Mouse (Mus musculus) ES-E14 (cell line): Measurements from ENCODE around the gene Mdk. TPM values are rescaled to one million over a fixed set of nuclear protein-coding genes. Genes with fewer than 3 reads are reported as not detected.

ENCODE experiments used
- DNase-seq: peaks from one replicate; pipeline ENCODE4 v3.0.0-alpha.2; 2013; ENCODE audit warnings: low read depth, low spot score
- H3K27ac ChIP-seq: 2 replicates; pipeline ENCODE4 v1.5.1; 2012; ENCODE audit warnings: low read depth, mild to moderate bottlenecking, low read length, moderate library complexity, mixed read lengths; ENCODE audit not compliant: poor library complexity, insufficient read depth, severe bottlenecking
- H3K36me3 ChIP-seq: 2 replicates; pipeline ENCODE4 v1.6.1; 2012; ENCODE audit warnings: mild to moderate bottlenecking, low read length, moderate library complexity, mixed read lengths; ENCODE audit not compliant: control insufficient read depth, poor library complexity, insufficient read depth, severe bottlenecking
- H3K4me1 ChIP-seq, 2 experiments: fragments of 150-350 bp in 1 of 2; sonication (generic) in 1 of 2; 2 replicates each; pipeline ENCODE4 v1.6.1; 2012; ENCODE audit warnings: low read length in 2 of 2, mild to moderate bottlenecking in 1 of 2, mixed read lengths in 1 of 2; ENCODE audit not compliant: control insufficient read depth in 2 of 2, insufficient read depth in 2 of 2, poor library complexity in 1 of 2
- H3K4me3 ChIP-seq, 2 experiments: fragments of 150-350 bp in 1 of 2; sonication (generic) in 1 of 2; 2 replicates each; pipeline ENCODE4 v1.5.1; 2012; ENCODE audit warnings: low read length in 2 of 2, low read depth in 1 of 2, mild to moderate bottlenecking in 1 of 2, mixed read lengths in 1 of 2; ENCODE audit not compliant: insufficient read depth in 1 of 2, poor library complexity in 1 of 2, severe bottlenecking in 1 of 2
- H3K9ac ChIP-seq: 2 replicates; pipeline ENCODE4 v1.6.1; 2012; ENCODE audit warnings: low read depth, mild to moderate bottlenecking, low read length, mixed read lengths; ENCODE audit not compliant: poor library complexity, insufficient read depth, severe bottlenecking
- H3K9me3 ChIP-seq: fragments of 150-350 bp; sonication (generic); 2 replicates; pipeline ENCODE4 v1.6.1; 2012; ENCODE audit warnings: low read depth, mild to moderate bottlenecking, low read length; ENCODE audit not compliant: control insufficient read depth, insufficient read depth
- CHD2 ChIP-seq: IDR thresholded peaks from 2 replicates; pipeline ENCODE4 v1.6.1; 2014; ENCODE audit warnings: mild to moderate bottlenecking, low read depth, low read length, inconsistent platforms
- HCFC1 ChIP-seq: IDR thresholded peaks from 2 replicates; pipeline ENCODE4 v1.6.1; 2012; ENCODE audit warnings: low read length, inconsistent platforms, borderline replicate concordance; ENCODE audit not compliant: insufficient read depth
- MAFK ChIP-seq: IDR thresholded peaks from 2 replicates; pipeline ENCODE4 v1.6.1; 2014; ENCODE audit warnings: mild to moderate bottlenecking, low read depth, low read length, inconsistent platforms; ENCODE audit not compliant: insufficient read depth
- ZC3H11A ChIP-seq: IDR thresholded peaks from 2 replicates; pipeline ENCODE4 v1.6.1; 2012; ENCODE audit warnings: low read depth, mild to moderate bottlenecking, inconsistent platforms, low read length, borderline replicate concordance
- ZNF384 ChIP-seq: IDR thresholded peaks from 2 replicates; pipeline ENCODE4 v1.6.1; 2012; ENCODE audit warnings: low read depth, low read length, inconsistent platforms
- in situ Hi-C, 2 experiments: fragments of 600-800 bp; cut with MboI; formaldehyde crosslinking; loops; one replicate each; pipeline ENCODE4 v1.15.1; 2025; ENCODE audit warnings: low sequenced_read_pairs in 2 of 2, inconsistent platforms in 1 of 2; ENCODE audit not compliant: unreplicated experiment in 2 of 2
- total RNA-seq: library from RNA; depleted of rRNA; stranded (reverse); fragments of 300-350 nt; gene quantifications from 2 replicates; pipeline ENCODE4 v1.2.3, GENCODE M21; 2012

Gene Mdk
- total RNA-seq, 1 experiment, result 345 TPM

DNA sequence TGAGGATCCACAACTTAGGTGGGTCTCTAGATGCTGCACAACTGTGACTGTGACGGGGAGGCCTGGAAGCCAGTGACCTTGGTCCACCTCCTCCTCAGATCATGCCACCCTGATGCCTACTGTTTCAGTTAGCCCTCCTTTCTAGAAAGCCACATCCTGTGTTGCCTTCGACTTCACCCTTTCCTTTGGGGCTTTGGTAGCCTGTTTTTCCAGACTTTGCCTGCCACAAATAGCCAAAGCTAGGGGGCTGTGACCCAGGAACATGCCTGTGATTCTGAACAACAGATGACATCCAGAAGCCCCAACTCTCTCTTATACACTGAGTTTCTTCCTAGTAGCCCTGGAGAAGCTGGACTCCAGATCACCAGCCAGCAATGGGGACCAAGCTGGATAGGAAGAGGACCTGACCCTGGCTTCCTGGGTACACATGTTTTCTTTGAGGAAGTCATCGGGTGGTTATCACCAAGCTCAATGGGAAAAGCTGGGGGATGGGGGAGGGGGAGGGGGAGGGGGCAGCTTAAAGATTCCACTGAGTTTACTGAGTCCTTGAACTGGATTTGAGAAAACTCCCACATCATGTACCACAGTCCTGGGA, 32.6 kb upstream of the Mdk start:
- in situ Hi-C loops, result loop anchor here in 1 of 2 experiments (10.0 kb wide), 1 partner anchor 470 kb away; the partner anchor contains the start of gene Cry2
- H3K27ac ChIP-seq, result no peak overlapping the region
- H3K9ac ChIP-seq, result no peak overlapping the region; the same call in 1 of the 2 replicates
- peaks cover 5% of the 10 kb centered on the region; the same call in 1 of the 2 replicates for H3K36me3 ChIP-seq
- no peaks in the 10 kb centered on the region for H3K9me3 ChIP-seq
- peaks cover 4 to 43% of the 10 kb centered on the region in 2 experiments; a peak in 3 of 4 replicates for H3K4me1 ChIP-seq
- DNase-seq, result no peak
- TF ChIP-seq ZC3H11A (no peak), MAFK (no peak), ZNF384 (no peak), CHD2 (no peak), HCFC1 (no peak)
- no peak overlapping the region for H3K4me3 ChIP-seq

DNA sequence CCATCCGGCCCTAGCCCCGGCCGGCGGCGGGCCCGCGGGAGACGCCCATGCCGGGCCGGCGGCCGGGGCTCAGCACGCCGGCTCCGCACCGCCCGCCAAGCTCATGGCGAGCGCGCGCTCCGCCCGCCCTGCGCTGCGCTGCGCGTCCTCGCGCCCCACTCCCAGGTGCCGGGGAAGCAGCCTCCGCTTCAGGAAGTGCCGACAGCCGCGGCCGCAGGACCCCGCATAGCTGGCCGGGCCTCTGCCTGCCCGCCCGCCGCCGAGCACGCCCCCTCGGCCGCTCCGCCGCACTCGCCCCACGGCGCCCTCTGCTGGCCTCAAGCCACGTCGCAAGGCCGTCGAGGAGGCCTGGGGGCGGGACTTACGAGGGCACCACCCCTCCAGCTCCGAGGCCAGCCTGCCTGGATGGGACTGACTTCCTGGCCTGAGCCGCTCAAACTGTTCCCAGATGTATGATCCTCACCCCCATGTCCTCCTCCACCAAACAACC, 31.4 kb upstream of the Mdk start:
- H3K36me3 ChIP-seq, result peaks cover 5% of the 10 kb centered on the region; the same call in 1 of the 2 replicates
- peak; percentile 75 for TF ChIP-seq HCFC1
- TF ChIP-seq ZNF384, result no peak
- in situ Hi-C loops, result loop anchor here in 1 of 2 experiments (10.0 kb wide), 1 partner anchor 471 kb away; the partner anchor contains the start of gene Cry2
- DNase-seq, result peak; percentile 69
- peak overlapping the region; percentile 78 for H3K9ac ChIP-seq
- peak overlapping the region; percentile 86; a peak in 3 of 4 replicates for H3K4me3 ChIP-seq
- peaks cover 6 to 51% of the 10 kb centered on the region in 2 experiments; a peak in 3 of 4 replicates for H3K4me1 ChIP-seq
- H3K9me3 ChIP-seq, result no peaks in the 10 kb centered on the region
- no peak overlapping the region for H3K27ac ChIP-seq

DNA sequence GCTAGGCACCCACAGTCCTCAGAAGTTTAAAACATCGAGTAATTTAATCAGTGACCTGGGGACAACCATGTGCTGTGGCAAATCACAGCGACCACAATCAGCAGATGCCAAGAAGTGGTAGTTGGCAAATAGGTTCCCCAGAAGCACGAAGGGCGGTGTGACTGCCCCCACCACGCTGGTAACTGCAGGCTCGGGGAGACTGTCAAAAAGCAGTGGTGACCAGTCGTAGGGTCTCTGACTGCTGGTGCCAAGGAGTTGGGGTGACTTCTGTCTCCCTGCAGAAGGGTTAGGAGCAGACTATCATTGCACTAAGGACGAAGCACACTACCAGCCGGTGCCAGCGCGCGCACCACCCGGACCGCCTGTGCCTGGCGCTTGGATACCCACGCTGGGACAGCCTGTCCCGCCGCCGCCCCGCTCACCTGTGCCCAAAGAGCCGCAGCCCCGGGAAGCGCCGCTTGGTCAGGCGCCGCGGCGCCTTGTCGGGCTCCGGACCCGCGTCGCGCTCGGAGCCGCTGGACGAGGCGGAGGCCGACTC, 30.8 kb upstream of the Mdk start:
- in situ Hi-C loops, result loop anchor here in 1 of 2 experiments (10.0 kb wide), 1 partner anchor 472 kb away; the partner anchor contains the start of gene Cry2
- Histone ChIP-seq H3K36me3 (peaks cover 5% of the 10 kb centered on the region; the same call in 1 of the 2 replicates), H3K4me3 (peak overlapping the region; percentile 86), H3K4me1 (peaks cover 6 to 46% of the 10 kb centered on the region in 2 experiments; a peak in 3 of 4 replicates), H3K9ac (peak overlapping the region; percentile 78), H3K9me3 (no peaks in the 10 kb centered on the region), H3K27ac (no peak overlapping the region)
- no peak for TF ChIP-seq MAFK
- TF ChIP-seq ZC3H11A, result no peak
- TF ChIP-seq ZNF384, result no peak
- no peak for TF ChIP-seq CHD2
- no peak for TF ChIP-seq HCFC1
- DNase-seq, result no peak

DNA sequence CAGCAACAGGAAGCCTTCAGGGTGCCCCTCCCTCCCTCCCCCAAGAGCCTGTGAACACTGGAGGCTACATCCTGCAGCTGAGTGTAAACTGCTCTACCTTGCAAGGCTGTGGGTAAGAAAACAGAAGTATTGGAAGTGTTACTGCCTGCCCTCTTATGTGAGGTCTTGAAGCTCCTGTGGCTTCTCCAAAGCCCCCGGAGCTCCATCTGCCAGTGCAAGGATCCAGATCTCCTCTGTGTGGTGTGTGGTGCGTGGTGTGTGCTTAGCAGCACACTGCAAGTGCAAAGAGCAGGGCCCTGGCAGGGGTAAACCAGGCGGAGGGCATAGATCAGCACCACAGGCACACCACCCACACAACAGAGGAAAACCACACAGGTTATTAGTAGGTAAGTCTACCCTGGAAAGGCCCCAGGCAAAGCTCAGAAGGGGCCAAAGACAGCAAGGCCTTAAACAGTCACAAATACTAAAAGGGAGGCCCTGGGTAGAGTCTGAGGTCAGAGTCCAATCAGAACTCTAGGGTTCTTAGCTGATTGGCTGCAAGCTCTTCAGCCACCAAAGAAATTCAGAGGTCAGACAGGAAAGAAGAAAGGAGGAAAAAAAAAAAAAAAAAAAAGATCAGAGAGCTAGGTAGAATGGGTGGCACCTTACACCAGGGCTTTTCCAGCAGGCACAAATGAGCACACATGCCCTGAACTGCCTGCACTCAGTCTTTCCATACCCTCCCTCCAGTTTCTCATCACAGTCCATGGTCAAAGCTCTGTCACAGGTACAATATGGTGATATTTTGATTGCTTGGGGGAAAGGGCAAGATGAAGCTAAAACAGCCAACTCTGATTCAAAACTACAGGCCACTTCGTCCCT, 30.0 kb upstream of the Mdk start:
- no peak for DNase-seq
- H3K9ac ChIP-seq, result peak overlapping the region; percentile 78; the same call in 1 of the 2 replicates
- peaks cover 6 to 46% of the 10 kb centered on the region in 2 experiments; a peak in 3 of 4 replicates for H3K4me1 ChIP-seq
- in situ Hi-C loops, result loop anchor here in 1 of 2 experiments (10.0 kb wide), 1 partner anchor 473 kb away; the partner anchor contains the start of gene Cry2
- no peaks in the 10 kb centered on the region for H3K9me3 ChIP-seq
- H3K4me3 ChIP-seq, result peak overlapping the region; percentile 86; a peak in 3 of 4 replicates
- peaks cover 5% of the 10 kb centered on the region; the same call in 1 of the 2 replicates for H3K36me3 ChIP-seq
- H3K27ac ChIP-seq, result no peak overlapping the region
- no peak for TF ChIP-seq MAFK
- TF ChIP-seq ZC3H11A, result no peak
- no peak for TF ChIP-seq HCFC1
- TF ChIP-seq ZNF384, result no peak
- no peak for TF ChIP-seq CHD2
